Mouse (Mus musculus): ENCODE measurements around the gene Ezh1. TPM values are rescaled to one million over a fixed set of nuclear protein-coding genes. Genes with fewer than 3 reads are reported as not detected.

The Ezh1 gene
- polyA plus RNA-seq, 1 experiment: 35.8 TPM

DNA sequence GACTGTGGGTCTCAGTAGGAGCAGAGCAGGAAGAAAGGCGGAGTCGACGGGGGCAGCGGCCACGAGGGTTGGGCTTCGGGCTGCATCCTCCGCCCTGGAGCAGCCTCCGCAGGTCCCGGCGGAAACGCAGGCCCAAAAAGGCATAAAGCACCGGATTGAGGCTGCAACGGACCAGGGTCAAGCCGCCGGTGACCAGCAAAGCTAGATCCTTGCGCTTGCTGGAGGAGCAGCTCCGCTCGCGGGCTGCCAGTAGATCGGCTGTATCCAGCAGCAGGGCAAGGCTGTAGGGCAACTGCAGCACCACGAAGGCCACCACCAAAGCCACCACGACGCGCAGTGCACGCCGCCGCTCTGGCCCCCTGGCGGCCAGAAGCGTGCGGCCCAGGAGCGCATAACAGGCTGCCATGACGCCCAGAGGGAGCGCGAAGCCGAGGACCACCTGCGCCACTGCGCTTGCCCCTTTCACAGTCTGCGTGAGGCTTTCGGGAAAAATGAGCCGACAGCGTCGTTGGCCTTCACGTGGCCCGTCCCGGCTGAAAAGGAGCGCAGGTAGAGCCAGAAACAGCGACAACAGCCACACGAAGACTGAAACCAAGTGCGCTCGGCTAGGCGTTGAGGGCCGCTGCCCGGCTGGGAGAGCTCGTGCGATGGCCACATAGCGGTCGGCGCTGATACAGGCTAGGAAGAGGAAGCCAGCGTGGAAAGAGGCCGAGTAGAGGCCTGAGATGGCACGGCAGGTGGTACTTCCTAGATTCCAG, 52.5 kb downstream of the Ezh1 start:
- 1% methylated on average over 61 of the region's 61 CpGs for WGBS
- no peak; the same call in 1 of the 2 replicates for TF ChIP-seq POLR2A (IDR thresholded peaks at IDR 0.05; ENCODE audit: borderline replicate concordance, control insufficient read depth, low read depth, low read length)
- peak; percentile 86 for TF ChIP-seq CTCF (IDR thresholded peaks at IDR 0.05; ENCODE audit: control insufficient read depth, insufficient read depth, low read length)
- H3K4me1 ChIP-seq (ENCODE audit: control insufficient read depth, insufficient read depth, low read length): peaks cover 2% of the 10 kb centered on the region; the same call in 1 of the 2 replicates
- H3K4me3 ChIP-seq (replicated peaks; ENCODE audit: control insufficient read depth, low read depth, low read length): peak overlapping the region; percentile 53
- no peak overlapping the region; the same call in 1 of the 2 replicates for H3K27ac ChIP-seq (ENCODE audit: control insufficient read depth, insufficient read depth, low read depth, low read length, poor library complexity)

DNA sequence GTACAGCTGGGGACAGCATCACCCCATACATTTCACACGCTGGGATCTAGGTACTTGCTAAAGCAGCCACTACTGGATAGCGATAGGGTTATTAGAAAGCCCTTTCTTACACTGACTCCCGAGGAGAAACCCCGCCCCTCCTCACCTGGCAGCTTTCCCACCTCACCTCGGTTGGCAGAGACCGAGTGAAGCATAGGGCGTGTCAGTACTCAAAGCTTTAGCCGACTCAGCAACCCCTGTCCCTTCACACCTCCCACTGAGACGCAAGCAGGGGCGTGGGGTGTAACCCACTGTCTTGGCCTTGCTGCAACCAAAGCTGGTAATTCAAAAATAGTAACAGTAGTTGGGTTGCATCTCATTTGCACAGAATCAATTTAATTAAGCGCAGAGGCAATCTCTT, 53.2 kb downstream of the Ezh1 start:
- 12% methylated on average over 11 of the region's 11 CpGs for WGBS
- TF ChIP-seq POLR2A (IDR thresholded peaks at IDR 0.05; ENCODE audit: borderline replicate concordance, control insufficient read depth, low read depth, low read length) (no peak), CTCF (IDR thresholded peaks at IDR 0.05; ENCODE audit: control insufficient read depth, insufficient read depth, low read length) (no peak)
- H3K4me3 ChIP-seq (replicated peaks; ENCODE audit: control insufficient read depth, low read depth, low read length): no peak overlapping the region
- peaks cover 2% of the 10 kb centered on the region; the same call in 1 of the 2 replicates for H3K4me1 ChIP-seq (ENCODE audit: control insufficient read depth, insufficient read depth, low read length)
- no peak overlapping the region for H3K27ac ChIP-seq (ENCODE audit: control insufficient read depth, insufficient read depth, low read depth, low read length, poor library complexity)

DNA sequence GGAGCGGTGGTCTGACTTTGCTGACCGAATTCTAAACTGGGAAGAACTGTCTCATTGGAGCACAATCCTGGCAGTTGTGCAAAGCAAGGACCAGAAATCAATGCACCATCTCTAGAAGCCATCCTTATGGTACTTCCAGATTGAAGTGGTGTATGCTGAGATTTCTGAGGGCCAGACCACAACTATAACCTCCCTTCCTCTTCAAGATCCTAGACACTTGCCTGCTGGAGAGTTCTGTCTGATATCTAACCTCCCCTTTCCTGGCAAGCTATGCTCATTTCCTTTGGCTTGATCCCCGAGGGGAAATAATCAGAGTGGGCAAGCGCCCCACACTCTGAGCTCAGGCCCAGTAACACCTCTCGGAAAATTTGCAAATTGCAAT, 53.8 kb downstream of the Ezh1 start:
- Histone ChIP-seq H3K27ac (ENCODE audit: control insufficient read depth, insufficient read depth, low read depth, low read length, poor library complexity) (no peak overlapping the region), H3K4me1 (ENCODE audit: control insufficient read depth, insufficient read depth, low read length) (peaks cover 2% of the 10 kb centered on the region; the same call in 1 of the 2 replicates), H3K4me3 (replicated peaks; ENCODE audit: control insufficient read depth, low read depth, low read length) (no peak overlapping the region)
- no peak for TF ChIP-seq CTCF (IDR thresholded peaks at IDR 0.05; ENCODE audit: control insufficient read depth, insufficient read depth, low read length)
- no peak for TF ChIP-seq POLR2A (IDR thresholded peaks at IDR 0.05; ENCODE audit: borderline replicate concordance, control insufficient read depth, low read depth, low read length)
- under 1% methylated on average over 5 of the region's 5 CpGs for WGBS

DNA sequence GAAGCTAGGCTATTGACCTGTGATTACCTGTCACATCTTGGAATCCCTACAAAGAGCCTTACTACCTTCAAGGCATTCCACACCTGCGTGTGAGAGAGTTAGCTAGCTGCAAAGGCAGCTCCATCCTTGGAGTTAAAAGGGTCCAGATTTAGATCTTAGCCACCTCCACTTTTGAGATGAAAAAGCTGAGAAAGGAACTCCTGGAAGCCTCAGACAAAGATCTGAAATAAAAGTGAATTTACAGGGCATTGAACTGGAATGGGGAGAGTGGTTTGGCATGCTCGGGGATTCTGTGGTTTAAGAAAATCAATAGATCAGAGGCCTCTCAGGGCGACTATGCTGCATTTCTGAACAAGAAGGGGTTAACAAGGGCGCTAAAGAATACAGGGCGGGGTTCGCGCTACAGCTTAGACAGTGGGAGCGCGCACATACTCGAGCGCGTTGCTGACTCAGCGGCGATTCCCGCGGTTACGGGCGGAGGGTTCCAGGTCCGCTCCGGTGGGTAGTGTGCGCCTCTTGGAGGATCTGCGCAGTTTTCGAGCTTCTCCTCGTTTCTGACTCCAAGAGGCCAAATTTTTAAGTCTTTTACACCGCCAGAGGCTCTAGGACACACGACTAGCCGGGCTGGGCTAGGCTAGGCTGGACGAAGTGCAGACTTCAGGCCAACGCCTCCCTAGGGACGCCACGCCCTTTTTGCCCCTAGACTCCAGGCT, 54.4 kb downstream of the Ezh1 start:
- no peak overlapping the region for H3K27ac ChIP-seq (ENCODE audit: control insufficient read depth, insufficient read depth, low read depth, low read length, poor library complexity)

DNA sequence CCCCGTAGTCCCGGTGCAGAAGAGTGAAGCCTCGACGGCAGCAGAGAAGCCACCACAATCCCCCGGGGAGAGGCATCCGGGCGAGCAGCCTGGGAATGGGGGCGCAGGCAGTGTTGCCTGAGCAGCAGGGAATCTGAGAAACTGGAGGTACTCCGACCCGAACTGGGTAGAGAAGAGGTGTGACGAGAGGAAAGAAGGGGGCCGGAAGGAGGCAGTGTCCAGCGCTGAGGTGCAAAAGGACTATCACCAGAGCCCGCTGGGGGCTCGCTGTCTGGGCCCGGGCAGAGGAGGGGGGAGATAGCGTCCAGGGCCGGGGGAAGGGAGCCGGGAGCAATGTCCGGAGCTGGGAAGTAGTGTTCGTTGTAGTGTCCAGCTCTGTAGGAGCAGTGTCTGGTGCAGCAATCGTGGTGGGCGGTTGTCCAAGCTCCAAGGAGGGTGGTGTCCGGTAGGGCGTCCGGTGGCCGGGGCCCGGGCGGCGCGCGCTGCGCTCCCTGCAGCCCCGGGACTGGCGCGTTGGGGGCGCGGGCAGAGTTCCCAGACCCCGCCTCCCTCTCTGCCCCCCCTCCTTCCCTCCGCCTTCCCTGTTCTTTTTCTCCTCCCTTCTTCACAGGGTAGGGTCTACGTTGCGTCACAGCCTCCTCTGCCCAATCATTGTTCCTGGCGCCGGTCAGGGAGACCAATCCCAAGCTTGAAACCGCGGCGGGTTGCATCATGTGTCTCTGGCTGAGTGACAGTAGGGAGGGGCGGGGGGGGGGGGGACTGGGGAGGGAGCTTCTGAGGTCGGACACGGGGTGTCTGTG, 55.3 kb downstream of the Ezh1 start, which contains the start of gene Plekhh3:
Plekhh3 (minus strand) TSS at position 541 of the 800 bp plus-strand sequence.
- no peak for TF ChIP-seq CTCF (IDR thresholded peaks at IDR 0.05; ENCODE audit: control insufficient read depth, insufficient read depth, low read length)
- TF ChIP-seq POLR2A (IDR thresholded peaks at IDR 0.05; ENCODE audit: borderline replicate concordance, control insufficient read depth, low read depth, low read length): no peak
- peak within 1 kb of the TSS; percentile 68 for H3K4me3 ChIP-seq (replicated peaks; ENCODE audit: control insufficient read depth, low read depth, low read length)
- peak within 1 kb of the TSS; percentile 14; the same call in 1 of the 2 replicates for H3K27ac ChIP-seq (ENCODE audit: control insufficient read depth, insufficient read depth, low read depth, low read length, poor library complexity)
- WGBS: under 1% methylated on average over 50 of the region's 50 CpGs
- peaks cover 2% of the 10 kb centered on the region; the same call in 1 of the 2 replicates for H3K4me1 ChIP-seq (ENCODE audit: control insufficient read depth, insufficient read depth, low read length)

More for the DNA sequence above, 54.4 kb downstream of the Ezh1 start:
- under 1% methylated on average over 31 of the region's 31 CpGs for WGBS
- Histone ChIP-seq H3K4me3 (replicated peaks; ENCODE audit: control insufficient read depth, low read depth, low read length) (peak overlapping the region; percentile 25), H3K4me1 (ENCODE audit: control insufficient read depth, insufficient read depth, low read length) (peaks cover 2% of the 10 kb centered on the region; the same call in 1 of the 2 replicates)
- TF ChIP-seq POLR2A (IDR thresholded peaks at IDR 0.05; ENCODE audit: borderline replicate concordance, control insufficient read depth, low read depth, low read length) (no peak), CTCF (IDR thresholded peaks at IDR 0.05; ENCODE audit: control insufficient read depth, insufficient read depth, low read length) (no peak)

DNA sequence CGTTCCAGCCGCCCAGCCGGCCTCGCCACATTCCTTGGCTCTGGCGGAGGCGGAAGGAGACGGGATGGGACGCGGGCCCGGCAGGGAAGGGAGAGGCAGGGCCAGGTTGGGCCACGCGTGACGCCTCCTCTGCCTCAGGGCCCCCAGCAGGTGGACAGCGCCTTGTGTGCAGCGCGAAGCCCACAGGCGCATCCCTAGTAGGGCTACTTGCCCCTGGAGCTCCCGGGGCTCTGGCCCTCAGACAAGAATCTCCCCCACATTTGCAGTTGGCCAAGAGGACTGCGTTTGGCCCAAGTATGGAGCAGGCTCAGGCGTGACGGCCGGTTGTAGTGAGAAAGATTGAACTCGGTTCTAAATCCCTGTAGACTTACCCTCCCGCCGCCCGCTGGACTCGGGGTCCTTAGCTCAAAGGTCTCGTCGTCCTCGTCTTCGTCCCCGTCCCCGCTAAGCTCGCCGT, 55.9 kb downstream of the Ezh1 start, which contains the start of gene Cntnap1:
Cntnap1 (plus strand) TSS at position 170 of the 457 bp plus-strand sequence.
- TF ChIP-seq POLR2A (IDR thresholded peaks at IDR 0.05; ENCODE audit: borderline replicate concordance, control insufficient read depth, low read depth, low read length) (no peak), CTCF (IDR thresholded peaks at IDR 0.05; ENCODE audit: control insufficient read depth, insufficient read depth, low read length) (no peak)
- Histone ChIP-seq H3K4me3 (replicated peaks; ENCODE audit: control insufficient read depth, low read depth, low read length) (peak within 1 kb of the TSS; percentile 68), H3K4me1 (ENCODE audit: control insufficient read depth, insufficient read depth, low read length) (peaks cover 2% of the 10 kb centered on the region; the same call in 1 of the 2 replicates), H3K27ac (ENCODE audit: control insufficient read depth, insufficient read depth, low read depth, low read length, poor library complexity) (peak within 1 kb of the TSS; percentile 14; the same call in 1 of the 2 replicates)
- 5% methylated on average over 35 of the region's 35 CpGs for WGBS

DNA sequence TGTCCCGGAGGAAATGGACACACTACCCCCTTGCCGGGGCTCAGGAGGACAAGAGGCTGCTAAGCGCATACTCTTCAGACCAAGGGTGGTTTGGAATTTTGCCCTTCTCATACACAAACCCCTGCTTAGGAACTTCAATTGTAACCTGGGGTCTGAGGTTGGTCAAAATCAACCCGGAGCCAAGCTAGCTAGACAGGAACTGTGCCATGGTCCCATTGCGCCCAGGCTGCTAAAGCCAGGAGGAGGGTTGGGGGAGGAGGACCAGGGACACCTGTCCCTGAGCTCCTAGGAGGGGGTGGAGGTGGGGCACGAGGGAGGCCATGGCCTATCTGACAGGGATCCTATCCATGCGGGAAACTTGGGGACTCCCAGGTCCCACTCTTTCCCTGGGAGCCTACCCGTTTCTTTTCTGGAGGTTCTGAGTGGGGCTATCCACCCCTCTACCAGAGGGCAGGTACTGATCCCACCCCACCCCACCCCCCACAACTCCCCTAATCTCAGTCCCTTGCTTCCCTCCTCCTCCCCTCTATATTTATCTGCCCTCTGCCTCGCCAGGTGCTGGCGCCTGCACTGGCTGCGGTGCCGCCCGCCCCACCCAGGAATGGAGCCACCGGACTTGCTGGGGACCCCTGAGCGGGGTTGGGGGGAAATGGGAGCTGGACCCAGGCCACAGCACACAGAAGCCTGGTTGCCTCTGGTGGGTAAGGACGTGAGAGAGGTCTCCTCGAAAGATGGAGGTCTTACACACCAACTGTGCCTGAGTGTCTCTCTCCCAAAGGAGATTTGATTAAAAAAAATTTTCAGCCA, 56.8 kb downstream of the Ezh1 start:
- TF ChIP-seq POLR2A (IDR thresholded peaks at IDR 0.05; ENCODE audit: borderline replicate concordance, control insufficient read depth, low read depth, low read length): no peak
- TF ChIP-seq CTCF (IDR thresholded peaks at IDR 0.05; ENCODE audit: control insufficient read depth, insufficient read depth, low read length): no peak
- H3K27ac ChIP-seq (ENCODE audit: control insufficient read depth, insufficient read depth, low read depth, low read length, poor library complexity): no peak overlapping the region
- WGBS: 19% methylated on average over 17 of the region's 17 CpGs
- no peak overlapping the region for H3K4me3 ChIP-seq (replicated peaks; ENCODE audit: control insufficient read depth, low read depth, low read length)
- H3K4me1 ChIP-seq (ENCODE audit: control insufficient read depth, insufficient read depth, low read length): peaks cover 2% of the 10 kb centered on the region; the same call in 1 of the 2 replicates

All from bone marrow, adult 2 months (tissue).